In the genomic region with DNA sequence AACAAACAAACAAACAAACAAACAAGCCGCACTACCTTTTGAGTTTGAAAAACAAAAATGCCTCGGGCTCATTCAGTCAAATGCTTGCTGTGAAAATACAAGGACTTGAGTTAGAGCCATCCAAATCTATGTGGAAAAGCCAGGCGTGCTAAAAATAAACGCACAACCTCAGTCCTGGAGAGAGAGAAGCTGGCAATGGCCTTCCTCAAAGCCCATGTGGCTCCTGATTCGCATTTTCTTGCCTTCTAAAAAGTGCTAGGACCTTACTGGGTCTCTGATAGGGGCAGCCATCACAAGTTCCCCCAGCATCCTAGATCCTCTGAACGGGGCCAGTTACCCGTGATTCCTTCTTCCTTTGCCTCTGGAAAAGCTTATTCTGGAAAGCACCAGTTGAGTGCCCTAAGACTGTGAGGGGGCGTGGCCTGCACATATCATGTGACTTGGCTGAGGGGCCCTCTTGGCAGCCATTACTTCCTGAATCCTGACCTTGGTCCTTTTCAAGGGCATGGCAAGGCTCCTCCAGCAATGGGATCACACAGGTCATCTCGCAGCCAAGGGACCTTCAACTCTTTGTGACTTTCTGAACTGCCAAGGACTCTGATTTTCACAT, we compare ENCODE assay signal across 10 mouse cellular contexts. TPM values are rescaled to one million over a fixed set of nuclear protein-coding genes. Genes with fewer than 3 reads are reported as not detected.
DNase-seq lines count a peak whose midpoint lies in the region.
"Had no signal": no experiment of that assay in that cellular context is flagged by ENCODE, and none has a peak within 500 bp of the region (broad histone marks: within the 10 kb centered on the region; RNA-seq: fewer than 3 reads in every experiment).

No protein-coding gene starts in this region.

- no peak overlapping the region for H3K4me3 ChIP-seq in heart, embryonic 10.5 days
- H3K4me3 ChIP-seq: embryonic facial prominence, embryonic 12.5 days; lung, embryonic 15.5 days had no signal

- H3K27me3 ChIP-seq in heart, embryonic 10.5 days (ENCODE audit: insufficient read depth, poor library complexity, severe bottlenecking), result no peaks in the 10 kb centered on the region
- H3K27me3 ChIP-seq: embryonic facial prominence, embryonic 12.5 days; lung, embryonic 15.5 days had no signal

- H3K36me3 ChIP-seq in heart, embryonic 10.5 days, result no peaks in the 10 kb centered on the region
- H3K36me3 ChIP-seq: embryonic facial prominence, embryonic 12.5 days; lung, embryonic 15.5 days had no signal

- 81% methylated on average over 9 of the region's 9 CpGs for WGBS in heart, embryonic 10.5 days

- no peaks in the 10 kb centered on the region for H3K9me3 ChIP-seq in heart, embryonic 10.5 days
- H3K9me3 ChIP-seq: embryonic facial prominence, embryonic 12.5 days; lung, embryonic 15.5 days had no signal

- H3K4me1 ChIP-seq in heart, embryonic 10.5 days, result peaks cover 29% of the 10 kb centered on the region
- H3K4me1 ChIP-seq: embryonic facial prominence, embryonic 12.5 days had no signal

- H3K27ac ChIP-seq in heart, embryonic 10.5 days, result peak overlapping the region; percentile 72
- H3K27ac ChIP-seq: embryonic facial prominence, embryonic 12.5 days; lung, embryonic 15.5 days had no signal

- peak; percentile 26 for DNase-seq in gastrocnemius, postnatal 10 days
- no peak for DNase-seq in gastrocnemius, postnatal 14 days
- DNase-seq in adrenal gland, adult 8-10 months, result peak; percentile 71
- DNase-seq in heart, embryonic 10.5 days (ENCODE audit: low spot score), result peak; percentile 69
- DNase-seq in kidney, postnatal 36 days, result peak; percentile 35 to 65
- DNase-seq in left cerebral cortex, postnatal 36 days (ENCODE audit: low spot score in 2 of 2), result no peak
- DNase-seq in lung, adult 18-20 months, result no peak
- DNase-seq in urinary bladder, adult 2 months (ENCODE audit: low spot score), result no peak

- intact Hi-C loops in gastrocnemius, postnatal 14 days (cut with DNase I; ENCODE audit: low total_unique reads), result loop anchor here (10.0 kb wide), 1 partner anchor 242 kb away; no protein-coding TSS in a partner anchor
- intact Hi-C loops in left cerebral cortex, postnatal 36 days (cut with DNase I), result no loop called here

RNA-seq across cellular contexts. Expression of a gene that starts 34.6 kb away (rescaled TPM):
- total RNA-seq in gastrocnemius, postnatal 10 days (2021), result 10 to 100 TPM; 35.2 to 39.0 TPM
- total RNA-seq in gastrocnemius, postnatal 14 days (2021), result 10 to 100 TPM; 29.7 to 37.1 TPM
- total RNA-seq in adrenal gland, adult 8-10 months (2022), result 10 to 100 TPM; 33.4 to 37.8 (median 36.2) TPM
- polyA plus RNA-seq in heart, embryonic 10.5 days (2016; fragmentation: Nextera tagmentation; extraction: Ambion mirVana), result 7.0 and 8.3 TPM in 2 replicates
- total RNA-seq in left cerebral cortex, postnatal 36 days (2021), result 10 to 100 TPM; 38.4 to 44.5 TPM
- polyA plus RNA-seq in urinary bladder, adult 2 months (2012; rRNA removed), result 22.4 and 24.2 TPM in 2 replicates

RNA-seq across cellular contexts. Expression of a gene that starts 37.3 kb away (rescaled TPM):
- total RNA-seq in gastrocnemius, postnatal 10 days (2021), result 10 to 100 TPM; 22.7 to 25.4 TPM
- total RNA-seq in gastrocnemius, postnatal 14 days (2021), result 10 to 100 TPM; 18.3 to 20.2 TPM
- total RNA-seq in adrenal gland, adult 8-10 months (2022), result 10 to 100 TPM; 30.5 to 39.6 (median 34.8) TPM
- polyA plus RNA-seq in heart, embryonic 10.5 days (2016; fragmentation: Nextera tagmentation; extraction: Ambion mirVana), result 26.9 and 28.0 TPM in 2 replicates
- 10 to 100 TPM; 29.0 to 29.2 TPM for total RNA-seq in left cerebral cortex, postnatal 36 days (2021)
- polyA plus RNA-seq in urinary bladder, adult 2 months (2012; rRNA removed), result 24.0 and 24.7 TPM in 2 replicates

RNA-seq across cellular contexts. Expression of a gene that starts 43.8 kb away (rescaled TPM):
- 10 to 100 TPM in 1 of 2 experiments, 1 to 10 TPM in 1; 9.7 to 12.1 TPM for total RNA-seq in gastrocnemius, postnatal 10 days (2021)
- 1 to 10 TPM; 7.5 to 7.8 TPM for total RNA-seq in gastrocnemius, postnatal 14 days (2021)
- total RNA-seq in adrenal gland, adult 8-10 months (2022), result 10 to 100 TPM; 25.1 to 38.6 (median 32.1) TPM
- polyA plus RNA-seq in heart, embryonic 10.5 days (2016; fragmentation: Nextera tagmentation; extraction: Ambion mirVana), result 44.1 and 54.1 TPM in 2 replicates
- total RNA-seq in left cerebral cortex, postnatal 36 days (2021), result 10 to 100 TPM; 32.5 to 37.2 TPM
- polyA plus RNA-seq in urinary bladder, adult 2 months (2012; rRNA removed), result 33.7 and 34.9 TPM in 2 replicates

Comparison
In these comparisons a context has a peak if more than half of its experiments do, and no peak if none do; other contexts are left out.
1. DNase-seq: peak in gastrocnemius, postnatal 10 days (single experiment), adrenal gland, adult 8-10 months (single experiment), heart, embryonic 10.5 days (single experiment) and kidney, postnatal 36 days (2 of 2); none in gastrocnemius, postnatal 14 days (single experiment), left cerebral cortex, postnatal 36 days (0 of 2), lung, adult 18-20 months (0 of 2) and urinary bladder, adult 2 months (single experiment).